Mouse (Mus musculus) MEL-GATA-1-ER (cell line): ENCODE measurements at regions not wholly inside any gene's neighbourhood (a gene's known extent, or its start where the extent isn't known, plus 50 kb on each side); places are given as distances from the start of the nearest gene placed in this dataset.

Source experiments
- DNase-seq: peaks from one replicate; pipeline ENCODE4 v3.0.0-alpha.2; 2012; ENCODE audit warnings: low read depth; ENCODE audit errors: extremely low read depth

GRCm38 (mm10) chr9:24942943-24943342 is 146.3 kb upstream of the Gm10181 start:
- no peak for DNase-seq

- no peak for DNase-seq
Measured at GRCm38 (mm10) chr9:24943830-24944229, 145.4 kb upstream of the Gm10181 start.

- no peak for DNase-seq
Measured at GRCm38 (mm10) chr9:24952516-24952915, 136.7 kb upstream of the Gm10181 start.

GRCm38 (mm10) chr9:24955641-24956040 is 133.6 kb upstream of the Gm10181 start:
- no peak for DNase-seq

- no peak for DNase-seq
Measured at GRCm38 (mm10) chr9:24956566-24956965, 132.7 kb upstream of the Gm10181 start.

GRCm38 (mm10) chr9:24963290-24963689 is 125.9 kb upstream of the Gm10181 start:
- no peak for DNase-seq

- no peak for DNase-seq
Measured at GRCm38 (mm10) chr9:24967571-24967970, 121.7 kb upstream of the Gm10181 start.

- DNase-seq = no peak
Measured at GRCm38 (mm10) chr9:24974021-24974741, 115.0 kb upstream of the Gm10181 start.

- DNase-seq = no peak
Measured at GRCm38 (mm10) chr9:24982796-24983195, 106.4 kb upstream of the Gm10181 start.

GRCm38 (mm10) chr9:24994491-24994890 is 94.7 kb upstream of the Gm10181 start:
- DNase-seq = no peak

- DNase-seq = no peak
Measured at GRCm38 (mm10) chr9:25021095-25021691, 68.0 kb upstream of the Gm10181 start.

GRCm38 (mm10) chr9:25022439-25022838 is 66.8 kb upstream of the Gm10181 start:
- DNase-seq = no peak

GRCm38 (mm10) chr9:25024486-25024885 is 64.7 kb upstream of the Gm10181 start:
- DNase-seq = no peak

- peak; percentile 39 for DNase-seq
Measured at GRCm38 (mm10) chr9:25027581-25027980, 61.6 kb upstream of the Gm10181 start.

GRCm38 (mm10) chr9:25028305-25028704 is 60.9 kb upstream of the Gm10181 start:
- DNase-seq = no peak

- DNase-seq = no peak
Measured at GRCm38 (mm10) chr9:25031466-25031865, 57.8 kb upstream of the Gm10181 start.
